Mouse (Mus musculus): ENCODE measurements at regions not wholly inside any gene's neighbourhood (a gene's known extent, or its start where the extent isn't known, plus 50 kb on each side); places are given as distances from the start of the nearest gene placed in this dataset.

GRCm38 (mm10) chr6:16064691-16065090, 344.2 kb downstream of the Mdfic start:
- ATAC-seq (replicated peaks) = peak; percentile 65; the same call in 1 of the 2 replicates
- Histone ChIP-seq H3K27ac (no peak overlapping the region), H3K9me3 (no peaks in the 10 kb centered on the region), H3K9ac (no peak overlapping the region), H3K4me2 (no peak overlapping the region; the same call in 1 of the 2 replicates), H3K36me3 (replicated peaks) (no peaks in the 10 kb centered on the region), H3K27me3 (replicated peaks) (no peaks in the 10 kb centered on the region), H3K4me1 (no peaks in the 10 kb centered on the region), H3K4me3 (no peak overlapping the region)
- WGBS = 51% methylated on average over 8 of the region's 8 CpGs

- no peaks in the 10 kb centered on the region for H3K9me3 ChIP-seq
- ATAC-seq (replicated peaks) = no peak
- no peaks in the 10 kb centered on the region for H3K27me3 ChIP-seq (replicated peaks)
- no peak overlapping the region for H3K4me3 ChIP-seq
- H3K36me3 ChIP-seq (replicated peaks) = no peaks in the 10 kb centered on the region
- H3K27ac ChIP-seq = no peak overlapping the region
- H3K4me1 ChIP-seq = no peaks in the 10 kb centered on the region
- WGBS = 78% methylated on average over 5 of the region's 5 CpGs
- no peak overlapping the region for H3K9ac ChIP-seq
- H3K4me2 ChIP-seq = no peak overlapping the region
These were observed 344.7 kb downstream of the Mdfic start for GRCm38 (mm10) chr6:16065121-16065520.

- H3K27ac ChIP-seq = no peak overlapping the region
- no peaks in the 10 kb centered on the region for H3K36me3 ChIP-seq (replicated peaks)
- no peak overlapping the region for H3K4me3 ChIP-seq
- WGBS = 85% methylated on average over 2 of the region's 2 CpGs
- H3K9ac ChIP-seq = no peak overlapping the region
- H3K9me3 ChIP-seq = no peaks in the 10 kb centered on the region
- ATAC-seq (replicated peaks) = no peak
- no peaks in the 10 kb centered on the region for H3K27me3 ChIP-seq (replicated peaks)
- no peak overlapping the region for H3K4me2 ChIP-seq
- no peaks in the 10 kb centered on the region for H3K4me1 ChIP-seq
These were observed 355.8 kb downstream of the Mdfic start for GRCm38 (mm10) chr6:16076266-16076665.

- Histone ChIP-seq H3K27ac (no peak overlapping the region), H3K36me3 (replicated peaks) (no peaks in the 10 kb centered on the region), H3K9me3 (no peaks in the 10 kb centered on the region), H3K4me3 (no peak overlapping the region), H3K9ac (no peak overlapping the region), H3K27me3 (replicated peaks) (no peaks in the 10 kb centered on the region), H3K4me2 (no peak overlapping the region), H3K4me1 (no peaks in the 10 kb centered on the region)
- ATAC-seq (replicated peaks) = 0 out of 2 replicates have a peak, but pooled peaks have one; percentile 45
- 70% methylated on average over 4 of the region's 4 CpGs for WGBS
These were observed 356.8 kb downstream of the Mdfic start for GRCm38 (mm10) chr6:16077195-16077810.

- Histone ChIP-seq H3K4me3 (no peak overlapping the region), H3K27ac (no peak overlapping the region), H3K4me2 (no peak overlapping the region), H3K4me1 (no peaks in the 10 kb centered on the region), H3K27me3 (replicated peaks) (no peaks in the 10 kb centered on the region), H3K36me3 (replicated peaks) (no peaks in the 10 kb centered on the region), H3K9me3 (no peaks in the 10 kb centered on the region), H3K9ac (no peak overlapping the region)
- 0 out of 2 replicates have a peak, but pooled peaks have one; percentile 39 for ATAC-seq (replicated peaks)
These were observed 357.5 kb downstream of the Mdfic start for GRCm38 (mm10) chr6:16077917-16078316.

- WGBS = 89% methylated on average over 7 of the region's 7 CpGs
- H3K27ac ChIP-seq = no peak overlapping the region
- H3K9me3 ChIP-seq = no peaks in the 10 kb centered on the region
- H3K27me3 ChIP-seq (replicated peaks) = no peaks in the 10 kb centered on the region
- no peak overlapping the region for H3K4me3 ChIP-seq
- no peak overlapping the region for H3K9ac ChIP-seq
- no peaks in the 10 kb centered on the region for H3K4me1 ChIP-seq
- no peak overlapping the region for H3K4me2 ChIP-seq
- no peaks in the 10 kb centered on the region for H3K36me3 ChIP-seq (replicated peaks)
- no peak for ATAC-seq (replicated peaks)
These were observed 366.6 kb downstream of the Mdfic start for GRCm38 (mm10) chr6:16086952-16087537.

GRCm38 (mm10) chr6:16098761-16099160, 378.3 kb downstream of the Mdfic start:
- no peak overlapping the region for H3K9ac ChIP-seq
- no peak for ATAC-seq (replicated peaks)

GRCm38 (mm10) chr6:16141009-16141408, 420.5 kb downstream of the Mdfic start:
- H3K27ac ChIP-seq = no peak overlapping the region
- no peaks in the 10 kb centered on the region for H3K4me1 ChIP-seq
- no peaks in the 10 kb centered on the region for H3K9me3 ChIP-seq
- ATAC-seq (replicated peaks) = no peak
- H3K27me3 ChIP-seq (replicated peaks) = no peaks in the 10 kb centered on the region
- WGBS = 63% methylated on average over 3 of the region's 3 CpGs
- H3K4me3 ChIP-seq = no peak overlapping the region
- no peak overlapping the region for H3K9ac ChIP-seq
- no peak overlapping the region for H3K4me2 ChIP-seq
- no peaks in the 10 kb centered on the region for H3K36me3 ChIP-seq (replicated peaks)

More at GRCm38 (mm10) chr6:16098761-16099160, 378.3 kb downstream of the Mdfic start:
- Histone ChIP-seq H3K4me2 (no peak overlapping the region), H3K4me1 (no peaks in the 10 kb centered on the region), H3K4me3 (no peak overlapping the region), H3K27ac (no peak overlapping the region), H3K9me3 (no peaks in the 10 kb centered on the region), H3K36me3 (replicated peaks) (no peaks in the 10 kb centered on the region), H3K27me3 (replicated peaks) (no peaks in the 10 kb centered on the region)

- Histone ChIP-seq H3K9me3 (no peaks in the 10 kb centered on the region), H3K4me1 (no peaks in the 10 kb centered on the region), H3K36me3 (replicated peaks) (no peaks in the 10 kb centered on the region), H3K27me3 (replicated peaks) (no peaks in the 10 kb centered on the region), H3K27ac (no peak overlapping the region), H3K4me2 (no peak overlapping the region), H3K9ac (no peak overlapping the region), H3K4me3 (no peak overlapping the region)
- WGBS = 57% methylated on average over 6 of the region's 6 CpGs
- ATAC-seq (replicated peaks) = no peak
These were observed 424.1 kb downstream of the Mdfic start for GRCm38 (mm10) chr6:16144538-16144937.

GRCm38 (mm10) chr6:16150535-16150934, 430.1 kb downstream of the Mdfic start:
- no peak overlapping the region for H3K4me2 ChIP-seq
- 84% methylated on average over 3 of the region's 3 CpGs for WGBS
- H3K36me3 ChIP-seq (replicated peaks) = no peaks in the 10 kb centered on the region
- H3K27me3 ChIP-seq (replicated peaks) = no peaks in the 10 kb centered on the region
- no peak overlapping the region for H3K9ac ChIP-seq
- ATAC-seq (replicated peaks) = no peak
- no peak overlapping the region for H3K27ac ChIP-seq
- H3K9me3 ChIP-seq = no peaks in the 10 kb centered on the region
- H3K4me3 ChIP-seq = no peak overlapping the region
- no peaks in the 10 kb centered on the region for H3K4me1 ChIP-seq

GRCm38 (mm10) chr6:16151478-16151877, 431.0 kb downstream of the Mdfic start:
- Histone ChIP-seq H3K4me2 (no peak overlapping the region), H3K9me3 (no peaks in the 10 kb centered on the region), H3K4me3 (no peak overlapping the region), H3K27me3 (replicated peaks) (no peaks in the 10 kb centered on the region), H3K4me1 (no peaks in the 10 kb centered on the region), H3K9ac (no peak overlapping the region), H3K27ac (no peak overlapping the region), H3K36me3 (replicated peaks) (no peaks in the 10 kb centered on the region)
- no peak for ATAC-seq (replicated peaks)

- Histone ChIP-seq H3K4me2 (no peak overlapping the region), H3K4me1 (no peaks in the 10 kb centered on the region), H3K27me3 (replicated peaks) (no peaks in the 10 kb centered on the region), H3K9ac (no peak overlapping the region), H3K4me3 (no peak overlapping the region), H3K27ac (no peak overlapping the region), H3K36me3 (replicated peaks) (no peaks in the 10 kb centered on the region), H3K9me3 (no peaks in the 10 kb centered on the region)
- WGBS = 67% methylated on average over 6 of the region's 6 CpGs
- no peak for ATAC-seq (replicated peaks)
These were observed 432.2 kb downstream of the Mdfic start for GRCm38 (mm10) chr6:16152691-16153090.

- no peaks in the 10 kb centered on the region for H3K4me1 ChIP-seq
- no peak overlapping the region for H3K4me3 ChIP-seq
- ATAC-seq (replicated peaks) = no peak
- H3K27me3 ChIP-seq (replicated peaks) = no peaks in the 10 kb centered on the region
- no peak overlapping the region for H3K27ac ChIP-seq
- no peak overlapping the region for H3K9ac ChIP-seq
- no peaks in the 10 kb centered on the region for H3K9me3 ChIP-seq
- H3K4me2 ChIP-seq = no peak overlapping the region
- H3K36me3 ChIP-seq (replicated peaks) = no peaks in the 10 kb centered on the region
- 91% methylated on average over 2 of the region's 2 CpGs for WGBS
These were observed 444.6 kb downstream of the Mdfic start for GRCm38 (mm10) chr6:16165012-16165411.
